Comparison of ENCODE assay signal across 18 mouse cellular contexts in genomic region chr5:122550460-122550859, GRCm38 (mm10). TPM values are rescaled to one million over a fixed set of nuclear protein-coding genes. Genes with fewer than 3 reads are reported as not detected.
DNase-seq lines count a peak whose midpoint lies in the region; ATAC-seq and TF ChIP-seq lines count a peak whose summit lies in the region.
"Had no signal": no experiment of that assay in that cellular context is flagged by ENCODE, and none has a peak within 500 bp of the region (broad histone marks: within the 10 kb centered on the region; RNA-seq: fewer than 3 reads in every experiment).

No protein-coding gene starts in this region.

- peaks cover 2 to 4% of the 10 kb centered on the region in 2 experiments; a peak in 3 of 4 replicates for H3K4me1 ChIP-seq in CH12.LX (ENCODE audit: control insufficient read depth in 1 of 2, insufficient read depth in 2 of 2)
- peaks cover 11% of the 10 kb centered on the region for H3K4me1 ChIP-seq in brown adipose tissue, adult 24 weeks (ENCODE audit: control insufficient read depth, insufficient read depth, insufficient read length, low read length)

- no peaks in the 10 kb centered on the region for H3K79me2 ChIP-seq in CH12.LX (replicated peaks; ENCODE audit: control insufficient read depth, extremely low read depth, insufficient read depth, poor library complexity, severe bottlenecking)

- H3K9ac ChIP-seq in CH12.LX (ENCODE audit: insufficient read depth, low read depth), result peak overlapping the region; percentile 75
- H3K9ac ChIP-seq: forebrain, postnatal 0 days; hindbrain, embryonic 14.5 days; neural tube, embryonic 15.5 days had no signal

- no peak for TF ChIP-seq CTCF in layer of hippocampus, adult 2 months (conservative IDR thresholded peaks at IDR 0.05)
- TF ChIP-seq CTCF in CH12.LX (conservative IDR thresholded peaks at IDR 0.05 in 1 of 2, IDR thresholded peaks at IDR 0.05 in 1 of 2; ENCODE audit: low read depth in 2 of 2, low read length in 2 of 2), result no peak

- no peak for TF ChIP-seq RAD21 in CH12.LX (IDR thresholded peaks at IDR 0.05; ENCODE audit: low read depth, low read length)

- H3K9me3 ChIP-seq in CH12.LX (replicated peaks; ENCODE audit: low read length), result no peaks in the 10 kb centered on the region
- H3K9me3 ChIP-seq: neural tube, embryonic 15.5 days had no signal

- H3K27me3 ChIP-seq in CH12.LX (replicated peaks), result no peaks in the 10 kb centered on the region
- H3K27me3 ChIP-seq: neural tube, embryonic 15.5 days had no signal

- in situ Hi-C loops in CH12.LX (cut with MboI; ENCODE audit: low pct_ligation_motif_present, low pct_unique_long_range_greater_than_20kb, low sequenced_read_pairs), result no loop called here

- DNase-seq in layer of hippocampus, adult 2 months (ENCODE audit: low spot score in 2 of 2), result no peak
- no peak for DNase-seq in layer of hippocampus, adult 11-12 months (ENCODE audit: low spot score)
- DNase-seq in CH12.LX (ENCODE audit: extremely low read depth), result no peak
- DNase-seq in urinary bladder, adult 2 months (ENCODE audit: low spot score), result no peak
- no peak for DNase-seq in right cerebral cortex, postnatal 4 days
- no peak for DNase-seq in layer of hippocampus, adult 9-10 months (ENCODE audit: low spot score)
- DNase-seq: adrenal gland, postnatal 14 days; cerebellum, postnatal 14 days; forebrain, postnatal 0 days; gastrocnemius, postnatal 10 days; kidney, adult 2 months; liver; spleen, adult 18-20 months; thymus, postnatal 4 days had no signal

- H3K36me3 ChIP-seq in CH12.LX (replicated peaks in 1 of 2; ENCODE audit: control insufficient read depth in 1 of 2, insufficient read depth in 1 of 2, low read length in 1 of 2), result no peaks in the 10 kb centered on the region
- H3K36me3 ChIP-seq: neural tube, embryonic 15.5 days had no signal

- H3K4me3 ChIP-seq in layer of hippocampus, adult 2 months, result no peak overlapping the region
- peak overlapping the region in 1 of 3 experiments; percentile 29 for H3K4me3 ChIP-seq in CH12.LX (replicated peaks in 1 of 3; ENCODE audit: low read depth in 2 of 3, low read length in 2 of 3, poor library complexity in 1 of 3)
- no peak overlapping the region for H3K4me3 ChIP-seq in brown adipose tissue, adult 24 weeks (ENCODE audit: insufficient read depth, low read depth, low read length)
- H3K4me3 ChIP-seq: neural tube, embryonic 15.5 days had no signal

- TF ChIP-seq EP300 in CH12.LX (IDR thresholded peaks at IDR 0.05; ENCODE audit: low read length), result no peak; the same call in none of the 2 replicates

- dilution Hi-C loops in CH12.LX (cut with MboI; ENCODE audit: extremely low pct_ligation_motif_present, extremely low pct_unique_long_range_greater_than_20kb, low sequenced_read_pairs), result no loop called here

- peak overlapping the region; percentile 43; the same call in 1 of the 2 replicates for H3K27ac ChIP-seq in layer of hippocampus, adult 2 months
- no peak overlapping the region for H3K27ac ChIP-seq in CH12.LX (ENCODE audit: insufficient read depth, low read depth)
- peak overlapping the region; percentile 15; the same call in 1 of the 2 replicates for H3K27ac ChIP-seq in brown adipose tissue, adult 24 weeks (replicated peaks; ENCODE audit: low read depth, low read length)
- H3K27ac ChIP-seq: hindbrain, embryonic 14.5 days; neural tube, embryonic 15.5 days had no signal

- TF ChIP-seq POLR2A in CH12.LX (IDR thresholded peaks at IDR 0.05; ENCODE audit: low read depth, low read length), result no peak; the same call in 1 of the 2 replicates

- H3K4me2 ChIP-seq in CH12.LX (ENCODE audit: insufficient read depth, low read depth, poor library complexity, severe bottlenecking), result peak overlapping the region; percentile 98
- H3K4me2 ChIP-seq: hindbrain, embryonic 14.5 days; neural tube, embryonic 15.5 days had no signal

- peak; percentile 56; the same call in 1 of the 2 replicates for ATAC-seq in megakaryocyte, adult 5-6 weeks (ENCODE audit: poor library complexity, severe bottlenecking)
- ATAC-seq: forebrain, postnatal 0 days had no signal

TF ChIP-seq in CH12.LX, 34 proteins besides CTCF, POLR2A, EP300 and RAD21:
- no peak for TF ChIP-seq ETS1 (conservative IDR thresholded peaks at IDR 0.05; ENCODE audit: low read depth, low read length)
- TF ChIP-seq NELFE (IDR thresholded peaks at IDR 0.05; ENCODE audit: low read depth, low read length), result 0 out of 2 replicates have a peak, but pooled peaks have one; percentile 41
- TF ChIP-seq MAX (IDR thresholded peaks at IDR 0.05; ENCODE audit: low read length), result 0 out of 2 replicates have a peak, but pooled peaks have one; percentile 32
- TF ChIP-seq MAFK (IDR thresholded peaks at IDR 0.05; ENCODE audit: insufficient replicate concordance, low read length), result 0 out of 2 replicates have a peak, but pooled peaks have one; percentile 23
- no peak for TF ChIP-seq SMC3 (IDR thresholded peaks at IDR 0.05; ENCODE audit: low read depth, low read length)
- no peak for TF ChIP-seq JUN (IDR thresholded peaks at IDR 0.05; ENCODE audit: insufficient read depth, low read depth, low read length)
- no peak for TF ChIP-seq POLR2AphosphoS2 (IDR thresholded peaks at IDR 0.05; ENCODE audit: low read depth, low read length)
- 0 out of 2 replicates have a peak, but pooled peaks have one; percentile 29 for TF ChIP-seq UBTF (IDR thresholded peaks at IDR 0.05; ENCODE audit: low read depth, low read length)
- TF ChIP-seq NRF1 (IDR thresholded peaks at IDR 0.05; ENCODE audit: low read depth, low read length), result no peak

RNA-seq across cellular contexts. Expression of gene Atp2a2, which starts 48.4 kb away (rescaled TPM):
- 100 to 1,000 TPM; 588 to 630 TPM for total RNA-seq in layer of hippocampus, adult 2 months (2021)
- 80.9 and 123 TPM in 2 replicates for total RNA-seq in CH12.LX (2012; rRNA removed)
- 59.5 and 61.6 TPM in 2 replicates for total RNA-seq in CH12.LX (2014; rRNA removed)
- 158 and 159 TPM in 2 replicates for polyA plus RNA-seq in CH12.LX (2012; ENCODE audit: insufficient read length, low read depth)
- 77.3 and 79.4 TPM in 2 replicates for polyA plus RNA-seq in brown adipose tissue, adult 24 weeks (2012; ENCODE audit: insufficient read depth, insufficient read length, missing spikeins)
- total RNA-seq in megakaryocyte, adult 5-6 weeks (2015), result 47.1 and 47.5 TPM in 2 replicates
- 65.0 and 65.8 TPM in 2 replicates for total RNA-seq in megakaryocyte, adult 5-6 weeks (2017)
- 339 and 500 TPM in 2 replicates for polyA plus RNA-seq in urinary bladder, adult 2 months (2012; rRNA removed)

Comparison
In these comparisons a context has a peak if more than half of its experiments do, and no peak if none do; other contexts are left out.
1. RNA of gene Atp2a2, which starts 48.4 kb away (total RNA-seq): 588 to 630 TPM in layer of hippocampus, adult 2 months; 59.5 to 123 TPM in CH12.LX and 47.1 to 65.8 TPM in megakaryocyte, adult 5-6 weeks; every median in the first group is over 4 times any median in the second.